Mouse (Mus musculus): Measurements from ENCODE around the gene Ccdc51. TPM values are rescaled to one million over a fixed set of nuclear protein-coding genes. Genes with fewer than 3 reads are reported as not detected.

The Ccdc51 gene
- not detected in 2 replicates for polyA plus RNA-seq (2012; ENCODE audit: insufficient read depth, insufficient read length, low replicate concordance, missing spikeins)

GRCm38 (mm10) chr9:109082124-109082800 lies at the start of gene Ccdc51, which contains the start of gene Tma7:
TSS of gene Ccdc51 (plus strand) at chr9:109082493.
TSS of gene Tma7 (minus strand) at chr9:109082587.
- Histone ChIP-seq H3K27ac (ENCODE audit: insufficient read depth, low read depth, low read length) (peak within 1 kb of the TSS; percentile 38), H3K4me1 (ENCODE audit: control insufficient read depth, insufficient read depth, low read length) (peaks cover 3% of the 10 kb centered on the region), H3K4me3 (ENCODE audit: insufficient read depth, low read depth, low read length) (peak within 1 kb of the TSS; percentile 90)
- WGBS = under 1% methylated on average over 37 of the region's 37 CpGs
- TF ChIP-seq CTCF (IDR thresholded peaks at IDR 0.05; ENCODE audit: insufficient read depth, low read depth, low read length) (no peak), POLR2A (IDR thresholded peaks at IDR 0.05; ENCODE audit: insufficient read depth, low read depth, low read length) (peak; percentile 39)

- TF ChIP-seq POLR2A (IDR thresholded peaks at IDR 0.05; ENCODE audit: insufficient read depth, low read depth, low read length) = no peak
- no peak for TF ChIP-seq CTCF (IDR thresholded peaks at IDR 0.05; ENCODE audit: insufficient read depth, low read depth, low read length)
- WGBS = 1% methylated on average over 40 of the region's 40 CpGs
- peak within 1 kb of the TSS; percentile 73 for H3K4me3 ChIP-seq (ENCODE audit: insufficient read depth, low read depth, low read length)
- peaks cover 11% of the 10 kb centered on the region for H3K4me1 ChIP-seq (ENCODE audit: control insufficient read depth, insufficient read depth, low read length)
- H3K27ac ChIP-seq (ENCODE audit: insufficient read depth, low read depth, low read length) = peak within 1 kb of the TSS; percentile 3; the same call in 1 of the 2 replicates
Measured at GRCm38 (mm10) chr9:109038086-109038895, 44.0 kb upstream of the Ccdc51 start, which contains the start of gene Shisa5. TSS of gene Shisa5 (plus strand) at chr9:109038565.

DNA sequence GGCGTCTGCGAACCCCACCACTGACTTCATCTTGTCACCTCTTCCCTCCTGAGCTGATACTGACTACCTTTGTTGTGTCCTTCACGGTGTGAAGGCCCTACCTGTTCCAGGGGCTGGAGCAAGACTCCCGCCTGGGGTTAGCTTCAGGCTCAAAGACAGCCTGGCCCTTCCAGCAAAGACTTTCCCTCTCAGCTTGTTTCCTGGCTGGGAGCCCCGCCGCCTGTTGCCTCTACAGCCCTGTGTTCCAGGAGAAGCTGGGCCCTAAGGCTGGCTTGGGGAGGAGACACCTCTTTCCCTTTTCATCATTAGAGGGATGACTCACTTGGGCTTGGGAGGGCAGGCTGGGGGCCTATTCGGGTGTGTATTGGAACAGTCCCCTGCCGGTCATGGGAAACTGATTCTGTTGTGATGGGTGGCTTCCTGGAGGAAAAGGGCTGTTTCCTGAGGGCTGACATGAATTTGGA lies 43.4 kb upstream of the Ccdc51 start:
- TF ChIP-seq CTCF (IDR thresholded peaks at IDR 0.05; ENCODE audit: insufficient read depth, low read depth, low read length) (no peak), POLR2A (IDR thresholded peaks at IDR 0.05; ENCODE audit: insufficient read depth, low read depth, low read length) (no peak)
- H3K27ac ChIP-seq (ENCODE audit: insufficient read depth, low read depth, low read length) = peak overlapping the region; percentile 3; the same call in 1 of the 2 replicates
- 31% methylated on average over 8 of the region's 8 CpGs for WGBS
- H3K4me1 ChIP-seq (ENCODE audit: control insufficient read depth, insufficient read depth, low read length) = peaks cover 11% of the 10 kb centered on the region
- H3K4me3 ChIP-seq (ENCODE audit: insufficient read depth, low read depth, low read length) = peak overlapping the region; percentile 73

DNA sequence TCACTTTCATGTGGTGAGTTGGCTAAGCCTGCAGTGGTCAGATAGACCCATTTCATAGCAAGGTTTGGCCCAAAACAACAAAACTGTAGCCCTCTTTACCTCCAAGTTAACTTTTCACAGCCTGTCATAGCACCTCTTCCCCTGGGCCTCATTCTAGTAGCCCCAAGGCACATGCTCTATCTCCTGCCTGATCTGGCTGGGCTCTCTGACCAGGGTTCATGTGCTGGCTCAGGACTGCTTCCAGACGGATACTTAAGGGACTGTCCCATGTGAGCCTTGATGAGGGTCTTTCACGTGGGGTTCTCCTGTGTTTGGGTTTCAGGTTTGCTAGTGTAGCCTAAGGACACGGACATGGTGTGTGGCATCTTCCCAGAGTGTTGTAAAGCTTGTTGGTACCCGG lies 42.6 kb upstream of the Ccdc51 start:
- no peak overlapping the region for H3K27ac ChIP-seq (ENCODE audit: insufficient read depth, low read depth, low read length)
- peaks cover 11% of the 10 kb centered on the region for H3K4me1 ChIP-seq (ENCODE audit: control insufficient read depth, insufficient read depth, low read length)
- no peak overlapping the region for H3K4me3 ChIP-seq (ENCODE audit: insufficient read depth, low read depth, low read length)
- no peak for TF ChIP-seq POLR2A (IDR thresholded peaks at IDR 0.05; ENCODE audit: insufficient read depth, low read depth, low read length)
- no peak for TF ChIP-seq CTCF (IDR thresholded peaks at IDR 0.05; ENCODE audit: insufficient read depth, low read depth, low read length)
- 83% methylated on average over 4 of the region's 4 CpGs for WGBS

DNA sequence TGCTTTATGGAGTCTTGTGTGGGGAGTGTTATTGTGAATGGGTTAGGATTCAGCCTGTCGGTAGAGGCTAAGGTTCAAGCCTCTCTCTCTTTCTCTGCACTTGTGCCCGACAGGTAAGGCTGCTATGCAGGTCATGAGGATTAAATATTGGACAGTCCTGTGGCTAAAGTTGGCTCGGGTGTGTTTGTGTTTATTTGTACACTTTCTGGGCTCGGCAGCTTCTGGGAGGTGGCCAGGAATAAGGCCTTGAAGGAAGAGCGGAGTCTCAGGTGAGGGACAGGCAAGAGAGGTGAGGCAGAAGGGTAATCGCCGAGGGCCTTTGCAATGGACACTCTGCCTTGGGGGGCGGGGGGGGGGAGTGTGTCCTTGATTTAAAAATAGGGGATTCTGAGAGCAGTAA lies 42.1 kb upstream of the Ccdc51 start:
- TF ChIP-seq POLR2A (IDR thresholded peaks at IDR 0.05; ENCODE audit: insufficient read depth, low read depth, low read length) = no peak
- 86% methylated on average over 8 of the region's 8 CpGs for WGBS
- Histone ChIP-seq H3K4me3 (ENCODE audit: insufficient read depth, low read depth, low read length) (no peak overlapping the region), H3K27ac (ENCODE audit: insufficient read depth, low read depth, low read length) (no peak overlapping the region), H3K4me1 (ENCODE audit: control insufficient read depth, insufficient read depth, low read length) (peaks cover 11% of the 10 kb centered on the region)

DNA sequence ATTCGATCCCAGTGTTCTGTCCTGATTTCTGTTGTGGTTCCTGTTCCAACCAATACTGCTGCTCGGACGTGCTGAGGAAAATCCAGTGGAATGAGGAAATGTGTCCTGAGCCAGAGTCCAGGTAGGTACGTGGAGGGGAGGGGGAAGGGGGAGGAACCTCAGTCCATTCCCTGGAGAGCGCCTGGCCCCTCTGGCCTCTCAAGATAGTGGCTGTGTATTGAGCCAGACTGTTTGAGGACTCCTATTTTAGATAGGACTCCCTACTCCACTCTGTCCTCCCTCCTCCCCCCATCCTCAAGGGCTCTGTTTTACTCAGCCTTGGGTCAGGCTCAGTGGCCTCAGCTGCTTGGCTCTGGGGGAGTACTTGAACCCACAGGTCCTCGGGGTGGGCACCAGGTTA lies 41.4 kb upstream of the Ccdc51 start:
- Histone ChIP-seq H3K4me3 (ENCODE audit: insufficient read depth, low read depth, low read length) (no peak overlapping the region), H3K27ac (ENCODE audit: insufficient read depth, low read depth, low read length) (no peak overlapping the region), H3K4me1 (ENCODE audit: control insufficient read depth, insufficient read depth, low read length) (peaks cover 11% of the 10 kb centered on the region)
- TF ChIP-seq POLR2A (IDR thresholded peaks at IDR 0.05; ENCODE audit: insufficient read depth, low read depth, low read length) = no peak
- WGBS = 72% methylated on average over 6 of the region's 6 CpGs

- TF ChIP-seq POLR2A (IDR thresholded peaks at IDR 0.05; ENCODE audit: insufficient read depth, low read depth, low read length) (no peak), CTCF (IDR thresholded peaks at IDR 0.05; ENCODE audit: insufficient read depth, low read depth, low read length) (no peak)
Measured at GRCm38 (mm10) chr9:109041351-109041750, 40.9 kb upstream of the Ccdc51 start.

GRCm38 (mm10) chr9:109046306-109046705 lies 36.0 kb upstream of the Ccdc51 start:
- H3K4me3 ChIP-seq (ENCODE audit: insufficient read depth, low read depth, low read length) = no peak overlapping the region

More at GRCm38 (mm10) chr9:109041351-109041750, 40.9 kb upstream of the Ccdc51 start:
- Histone ChIP-seq H3K4me1 (ENCODE audit: control insufficient read depth, insufficient read depth, low read length) (peaks cover 11% of the 10 kb centered on the region), H3K4me3 (ENCODE audit: insufficient read depth, low read depth, low read length) (no peak overlapping the region), H3K27ac (ENCODE audit: insufficient read depth, low read depth, low read length) (no peak overlapping the region)
- 73% methylated on average over 7 of the region's 7 CpGs for WGBS

GRCm38 (mm10) chr9:109049316-109049715 lies 33.0 kb upstream of the Ccdc51 start:
- no peak overlapping the region for H3K27ac ChIP-seq (ENCODE audit: insufficient read depth, low read depth, low read length)
- 88% methylated on average over 7 of the region's 7 CpGs for WGBS
- TF ChIP-seq POLR2A (IDR thresholded peaks at IDR 0.05; ENCODE audit: insufficient read depth, low read depth, low read length) (no peak), CTCF (IDR thresholded peaks at IDR 0.05; ENCODE audit: insufficient read depth, low read depth, low read length) (no peak)
- no peak overlapping the region for H3K4me3 ChIP-seq (ENCODE audit: insufficient read depth, low read depth, low read length)
- peaks cover under 1% of the 10 kb centered on the region for H3K4me1 ChIP-seq (ENCODE audit: control insufficient read depth, insufficient read depth, low read length)

More at GRCm38 (mm10) chr9:109046306-109046705, 36.0 kb upstream of the Ccdc51 start:
- Histone ChIP-seq H3K4me1 (ENCODE audit: control insufficient read depth, insufficient read depth, low read length) (no peaks in the 10 kb centered on the region), H3K27ac (ENCODE audit: insufficient read depth, low read depth, low read length) (no peak overlapping the region)
- WGBS = 36% methylated on average over 5 of the region's 5 CpGs
- TF ChIP-seq CTCF (IDR thresholded peaks at IDR 0.05; ENCODE audit: insufficient read depth, low read depth, low read length) = peak; percentile 64
- no peak for TF ChIP-seq POLR2A (IDR thresholded peaks at IDR 0.05; ENCODE audit: insufficient read depth, low read depth, low read length)

All from olfactory bulb, adult 2 months (tissue).